Comparison of ENCODE assay signal across 8 mouse cellular contexts in genomic region chr10:7211696-7212482, GRCm38 (mm10). TPM values are rescaled to one million over a fixed set of nuclear protein-coding genes. Genes with fewer than 3 reads are reported as not detected.
DNase-seq lines count a peak whose midpoint lies in the region; ATAC-seq lines count a peak whose summit lies in the region.

Gene Cnksr3, minus strand, starts transcription at chr10:7212237.

- peak; percentile 87 for ATAC-seq in embryonic facial prominence, embryonic 11.5 days (replicated peaks; ENCODE audit: insufficient number of reproducible peaks, low FRiP score, low TSS enrichment, low read depth)
- ATAC-seq in midbrain, embryonic 11.5 days (ENCODE audit: low FRiP score), result peak; percentile 89

- H3K4me2 ChIP-seq in embryonic facial prominence, embryonic 11.5 days (ENCODE audit: low read depth, low read length), result peak within 1 kb of the TSS; percentile 85
- peak within 1 kb of the TSS; percentile 92 for H3K4me2 ChIP-seq in midbrain, embryonic 11.5 days

- under 1% methylated on average over 74 of the region's 74 CpGs for WGBS in embryonic facial prominence, embryonic 11.5 days
- WGBS in midbrain, embryonic 11.5 days, result under 1% methylated on average over 74 of the region's 74 CpGs

- H3K36me3 ChIP-seq in embryonic facial prominence, embryonic 11.5 days (replicated peaks; ENCODE audit: control insufficient read depth, insufficient read depth, low read depth, low read length), result no peaks in the 10 kb centered on the region
- H3K36me3 ChIP-seq in midbrain, embryonic 11.5 days (ENCODE audit: control insufficient read depth, insufficient read depth, low read length), result no peaks in the 10 kb centered on the region

- H3K27ac ChIP-seq in embryonic facial prominence, embryonic 11.5 days (replicated peaks; ENCODE audit: low read depth, low read length), result peak within 1 kb of the TSS; percentile 78
- H3K27ac ChIP-seq in midbrain, embryonic 11.5 days (ENCODE audit: low read depth, low read length), result 0 out of 2 replicates have a peak within 1 kb of the TSS, but pooled peaks have one; percentile 25

- intact Hi-C loops in left cerebral cortex, postnatal 4 days (cut with DNase I), result no loop called here

- peak within 1 kb of the TSS; percentile 80 for H3K4me3 ChIP-seq in embryonic facial prominence, embryonic 11.5 days (ENCODE audit: low read depth, low read length)
- H3K4me3 ChIP-seq in midbrain, embryonic 11.5 days (ENCODE audit: low read depth, low read length), result peak within 1 kb of the TSS; percentile 68

- peak; percentile 98 for DNase-seq in adrenal gland, postnatal 25 days
- peak; percentile 97 for DNase-seq in embryonic facial prominence, embryonic 11.5 days (ENCODE audit: low spot score)
- peak; percentile 100 for DNase-seq in heart, adult 11 months
- peak; percentile 94 for DNase-seq in kidney, adult 11 months
- DNase-seq in left cerebral cortex, postnatal 4 days, result peak; percentile 96
- DNase-seq in midbrain, embryonic 11.5 days (ENCODE audit: low spot score, missing footprints), result peak; percentile 99
- peak; percentile 93 for DNase-seq in right cerebral cortex, postnatal 4 days
- DNase-seq in yolk sac, embryonic 10.5 days (ENCODE audit: low spot score), result peak; percentile 94

- H3K9ac ChIP-seq in embryonic facial prominence, embryonic 11.5 days (replicated peaks; ENCODE audit: low read length), result peak within 1 kb of the TSS; percentile 79
- peak within 1 kb of the TSS; percentile 81 for H3K9ac ChIP-seq in midbrain, embryonic 11.5 days (ENCODE audit: low read length)

- no peaks in the 10 kb centered on the region for H3K9me3 ChIP-seq in embryonic facial prominence, embryonic 11.5 days (replicated peaks; ENCODE audit: control insufficient read depth, low read length)
- no peaks in the 10 kb centered on the region for H3K9me3 ChIP-seq in midbrain, embryonic 11.5 days (ENCODE audit: control insufficient read depth, low read length)

- H3K4me1 ChIP-seq in embryonic facial prominence, embryonic 11.5 days (ENCODE audit: control insufficient read depth, insufficient read depth, low read length), result no peaks in the 10 kb centered on the region; the same call in 1 of the 2 replicates
- H3K4me1 ChIP-seq in midbrain, embryonic 11.5 days (ENCODE audit: control insufficient read depth, insufficient read depth, low read length), result peaks cover 11% of the 10 kb centered on the region

- no peaks in the 10 kb centered on the region for H3K27me3 ChIP-seq in embryonic facial prominence, embryonic 11.5 days (ENCODE audit: control insufficient read depth, insufficient read depth, low read length)
- H3K27me3 ChIP-seq in midbrain, embryonic 11.5 days (ENCODE audit: control insufficient read depth, insufficient read depth, low read length), result no peaks in the 10 kb centered on the region

RNA-seq across cellular contexts. Expression of gene Cnksr3, which starts in this region (rescaled TPM):
- total RNA-seq in adrenal gland, postnatal 25 days (2021), result 13.9 and 15.3 TPM in 2 replicates
- 8.5 and 10.1 TPM in 2 replicates for polyA plus RNA-seq in embryonic facial prominence, embryonic 11.5 days (2014; fragmentation: Nextera tagmentation; extraction: Ambion mirVana)
- total RNA-seq in left cerebral cortex, postnatal 4 days (2021), result 1 to 10 TPM; 4.0 to 4.7 TPM
- 6.7 and 7.4 TPM in 2 replicates for polyA plus RNA-seq in midbrain, embryonic 11.5 days (2014; fragmentation: Nextera tagmentation; extraction: Ambion mirVana)

Comparison
In these comparisons a context has a peak if more than half of its experiments do, and no peak if none do; other contexts are left out.
1. Peak in every context shown above with its lines: DNase-seq, ATAC-seq, H3K4me3 ChIP-seq and H3K27ac ChIP-seq.